Mouse (Mus musculus) C2C12 (cell line): ENCODE measurements around the gene Gm6401. TPM values are rescaled to one million over a fixed set of nuclear protein-coding genes. Genes with fewer than 3 reads are reported as not detected.
"Not testable (repeated sequence)": the region's sequence is repeated elsewhere in the genome, so short reads cannot be mapped to it uniquely, and the experiment has no call there.

ENCODE experiments used
- H3K27me3 ChIP-seq: one replicate; pipeline ENCODE4 v1.6.1; 2011; ENCODE audit not compliant: control insufficient read depth, insufficient read depth, insufficient read length
- H3K36me3 ChIP-seq: one replicate; pipeline ENCODE4 v1.6.1; 2011; ENCODE audit not compliant: control insufficient read depth, insufficient read depth
- H3K4me3 ChIP-seq: one replicate; pipeline ENCODE4 v1.5.1; 2011; ENCODE audit warnings: mild to moderate bottlenecking, control low read depth; ENCODE audit not compliant: poor library complexity, insufficient read depth, severe bottlenecking
- H3K79me2 ChIP-seq: one replicate; pipeline ENCODE4 v1.6.1; 2011; ENCODE audit not compliant: control insufficient read depth, insufficient read depth
- H3K79me3 ChIP-seq: one replicate; pipeline ENCODE4 v1.6.1; 2011; ENCODE audit warnings: low read depth, control low read depth
- H3ac ChIP-seq: one replicate; pipeline ENCODE3; 2011; ENCODE audit warnings: low read depth; ENCODE audit not compliant: control insufficient read depth, insufficient read length
- long read RNA-seq, 2 experiments: library from polyadenylated mRNA; unstranded; transcript quantifications; one replicate each; pipeline ENCODE4 v2.0.0; 2019 to 2020
- polyA plus RNA-seq: library from polyadenylated mRNA; unstranded; fragments of >200 nt; fragmentation: generic; extraction: Trizol; gene quantifications from one replicate; pipeline ENCODE4 v1.2.1, GENCODE M21; 2012; ENCODE audit warnings: missing spikeins

Gene Gm6401
- not detected for polyA plus RNA-seq
- long read RNA-seq, experiment 1: 0 reads
- long read RNA-seq, experiment 2: 0 reads

DNA sequence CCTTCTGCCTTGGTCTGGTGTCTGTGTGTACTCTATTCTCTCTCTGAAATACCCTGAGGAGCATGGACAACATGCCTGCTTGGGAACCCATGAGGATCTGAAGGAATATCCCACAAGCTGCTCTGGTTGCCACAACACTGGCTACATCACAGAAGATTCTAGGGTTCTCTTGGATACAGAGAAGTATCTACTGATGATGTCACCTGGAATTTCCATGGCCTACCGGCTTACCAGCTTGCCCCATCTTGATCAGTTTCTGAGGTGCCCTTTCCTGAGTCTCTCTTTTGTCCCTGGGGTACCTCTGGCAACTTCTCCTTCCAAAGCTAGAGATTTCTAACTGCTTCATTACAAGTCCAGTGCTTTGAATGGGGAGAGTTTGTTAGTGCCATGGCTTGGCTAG lies at the start of gene Gm6401:
Gene Gm6401, minus strand, starts transcription at position 101 of the 400 bp plus-strand sequence.
- not testable (repeated sequence) for H3K79me2 ChIP-seq

DNA sequence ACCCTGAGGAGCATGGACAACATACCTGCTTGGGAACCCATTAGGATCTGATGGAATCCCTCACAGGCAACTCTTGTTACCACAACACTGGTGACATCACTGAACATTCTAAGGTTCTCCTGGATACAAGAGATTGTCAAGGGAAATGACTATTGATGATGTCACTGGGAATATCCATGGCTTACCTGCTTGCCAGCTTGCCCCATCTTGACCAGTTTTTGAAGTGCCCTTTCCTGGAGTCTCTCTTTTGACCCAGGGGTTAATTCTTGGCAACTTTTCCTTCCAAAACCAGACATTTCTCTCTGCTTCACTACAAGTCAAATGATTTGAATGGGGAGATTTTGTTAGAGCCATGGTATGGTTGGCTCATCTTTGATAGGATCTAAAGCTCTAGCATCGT lies 15.5 kb upstream of the Gm6401 start, which contains the start of gene Gm3543:
Gene Gm3543, minus strand, starts transcription at position 101 of the 400 bp plus-strand sequence.
- H3K36me3 ChIP-seq, H3K27me3 ChIP-seq: not testable (repeated sequence)

More for the DNA sequence above, at the start of gene Gm6401:
- not testable (repeated sequence) for H3K27me3 ChIP-seq, H3ac ChIP-seq, H3K79me3 ChIP-seq, H3K36me3 ChIP-seq, H3K4me3 ChIP-seq

GRCm38 (mm10) chr14:41968596-41968995 lies 869 bp upstream of the Gm6401 start:
- not testable (repeated sequence) for H3K79me2 ChIP-seq, H3ac ChIP-seq, H3K79me3 ChIP-seq, H3K27me3 ChIP-seq, H3K36me3 ChIP-seq, H3K4me3 ChIP-seq

More for the DNA sequence above, 15.5 kb upstream of the Gm6401 start, which contains the start of gene Gm3543:
- H3ac ChIP-seq, H3K79me2 ChIP-seq, H3K79me3 ChIP-seq, H3K4me3 ChIP-seq: not testable (repeated sequence)

- not testable (repeated sequence) for H3K27me3 ChIP-seq, H3K36me3 ChIP-seq, H3ac ChIP-seq, H3K4me3 ChIP-seq, H3K79me3 ChIP-seq, H3K79me2 ChIP-seq
Measured at GRCm38 (mm10) chr14:41964095-41964494, 3.6 kb downstream of the Gm6401 start.

GRCm38 (mm10) chr14:41943695-41944094 lies 24.0 kb downstream of the Gm6401 start, which contains the start of gene 1700024B05Rik:
Gene 1700024B05Rik (plus strand): TSS chr14:41943995.
- not testable (repeated sequence) for H3K79me3 ChIP-seq, H3K27me3 ChIP-seq, H3K4me3 ChIP-seq, H3ac ChIP-seq, H3K79me2 ChIP-seq, H3K36me3 ChIP-seq

DNA sequence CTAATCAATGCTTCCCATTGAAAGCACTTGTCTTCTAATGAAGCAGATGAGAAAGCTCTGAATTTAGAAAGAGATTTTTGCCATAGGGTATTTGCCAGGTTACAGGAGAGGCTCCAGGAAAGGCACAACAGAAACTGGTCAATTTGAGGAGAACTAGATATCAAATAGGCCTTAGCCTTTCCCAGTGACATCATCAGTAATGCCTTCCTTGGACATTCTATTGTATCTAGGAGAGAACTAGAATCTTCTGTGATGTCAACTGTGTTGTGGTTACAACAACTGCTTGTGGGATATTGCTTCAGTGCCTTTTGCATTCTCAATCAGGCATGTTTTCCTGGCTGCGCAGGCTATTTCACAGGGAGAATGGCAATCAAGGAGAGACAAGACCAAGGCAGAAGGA lies 43.1 kb downstream of the Gm6401 start, which contains the start of gene 1700049E17Rik1:
Gene 1700049E17Rik1, plus strand, starts transcription at position 301 of the 400 bp plus-strand sequence.
- not testable (repeated sequence) for H3K36me3 ChIP-seq, H3K27me3 ChIP-seq, H3K4me3 ChIP-seq, H3K79me3 ChIP-seq, H3ac ChIP-seq, H3K79me2 ChIP-seq

Other genes starting within 250 kb of the Gm6401 start
- not detected for gene Gm7929, start 217.3 kb downstream of the Gm6401 start, polyA plus RNA-seq
- gene Gm47189, start 195.5 kb downstream of the Gm6401 start, polyA plus RNA-seq: not detected
- gene Gm7980, start 60.6 kb downstream of the Gm6401 start, polyA plus RNA-seq: not detected
- gene 1700049E17Rik1, start 43.0 kb downstream of the Gm6401 start, polyA plus RNA-seq: not detected
- not detected for gene 1700024B05Rik, start 23.9 kb downstream of the Gm6401 start, polyA plus RNA-seq
- 0.04 TPM for gene Gm3543, start 15.4 kb upstream of the Gm6401 start, polyA plus RNA-seq
- not detected for gene Gm7951, start 149.4 kb upstream of the Gm6401 start, polyA plus RNA-seq
- not detected for gene Gm17027, start 194.7 kb upstream of the Gm6401 start, polyA plus RNA-seq
- not detected for gene Gm3573, start 222.9 kb upstream of the Gm6401 start, polyA plus RNA-seq